8 mouse cellular contexts compared by ENCODE assay signal in genomic region chr11:98775348-98776051, GRCm38 (mm10). TPM values are rescaled to one million over a fixed set of nuclear protein-coding genes. Genes with fewer than 3 reads are reported as not detected.
DNase-seq lines count a peak whose midpoint lies in the region; ATAC-seq lines count a peak whose summit lies in the region.

No protein-coding gene starts in this region.

- H3K36me3 ChIP-seq in embryonic facial prominence, embryonic 12.5 days = no peaks in the 10 kb centered on the region
- H3K36me3 ChIP-seq in limb, embryonic 12.5 days = peaks cover 5% of the 10 kb centered on the region; the same call in 1 of the 2 replicates
- peaks cover 9% of the 10 kb centered on the region for H3K36me3 ChIP-seq in midbrain, embryonic 14.5 days (ENCODE audit: control insufficient read depth, insufficient read depth, low read length)

- H3K4me2 ChIP-seq in embryonic facial prominence, embryonic 12.5 days (replicated peaks) = peak overlapping the region; percentile 56
- H3K4me2 ChIP-seq in limb, embryonic 12.5 days = peak overlapping the region; percentile 76
- H3K4me2 ChIP-seq in midbrain, embryonic 14.5 days (ENCODE audit: low read length) = peak overlapping the region; percentile 85

- 0 out of 2 replicates have a peak overlapping the region, but pooled peaks have one; percentile 38 for H3K9ac ChIP-seq in embryonic facial prominence, embryonic 12.5 days
- peak overlapping the region; percentile 14 for H3K9ac ChIP-seq in limb, embryonic 12.5 days (replicated peaks)
- no peak overlapping the region for H3K9ac ChIP-seq in midbrain, embryonic 14.5 days (replicated peaks; ENCODE audit: low read length)

- DNase-seq in urinary bladder, adult 18-20 months (ENCODE audit: low spot score in 2 of 2) = peak; percentile 98 to 100
- no peak for DNase-seq in urinary bladder, adult 2 months (ENCODE audit: low spot score)
- peak; percentile 100 for DNase-seq in heart, adult 11 months
- DNase-seq in kidney, adult 18-20 months = peak; percentile 100
- DNase-seq in midbrain, embryonic 14.5 days = peak; percentile 98
- DNase-seq in spleen, adult 12 weeks (ENCODE audit: low spot score) = peak; percentile 57

- H3K4me1 ChIP-seq in embryonic facial prominence, embryonic 12.5 days = peaks cover 45% of the 10 kb centered on the region
- peaks cover 53% of the 10 kb centered on the region for H3K4me1 ChIP-seq in limb, embryonic 12.5 days (replicated peaks)
- H3K4me1 ChIP-seq in midbrain, embryonic 14.5 days (ENCODE audit: control insufficient read depth, insufficient read depth, low read length) = peaks cover 34% of the 10 kb centered on the region

- peak overlapping the region; percentile 31 for H3K4me3 ChIP-seq in embryonic facial prominence, embryonic 12.5 days
- H3K4me3 ChIP-seq in limb, embryonic 12.5 days (replicated peaks) = peak overlapping the region; percentile 40
- H3K4me3 ChIP-seq in midbrain, embryonic 14.5 days (replicated peaks; ENCODE audit: low read depth, low read length) = peak overlapping the region; percentile 37

- no peaks in the 10 kb centered on the region for H3K27me3 ChIP-seq in embryonic facial prominence, embryonic 12.5 days
- H3K27me3 ChIP-seq in limb, embryonic 12.5 days = no peaks in the 10 kb centered on the region
- H3K27me3 ChIP-seq in midbrain, embryonic 14.5 days (ENCODE audit: control insufficient read depth, insufficient read depth, low read length) = no peaks in the 10 kb centered on the region

- WGBS in embryonic facial prominence, embryonic 12.5 days = 9% methylated on average over 15 of the region's 15 CpGs
- WGBS in limb, embryonic 12.5 days = 3% methylated on average over 15 of the region's 15 CpGs
- 8% methylated on average over 15 of the region's 15 CpGs for WGBS in midbrain, embryonic 14.5 days

- H3K27ac ChIP-seq in embryonic facial prominence, embryonic 12.5 days = peak overlapping the region; percentile 87
- H3K27ac ChIP-seq in limb, embryonic 12.5 days = peak overlapping the region; percentile 95
- peak overlapping the region; percentile 49 for H3K27ac ChIP-seq in midbrain, embryonic 14.5 days (replicated peaks; ENCODE audit: low read depth, low read length)

- peak; percentile 69 for ATAC-seq in embryonic facial prominence, embryonic 12.5 days (ENCODE audit: insufficient number of reproducible peaks, insufficient read depth, low FRiP score, low TSS enrichment)
- peak; percentile 67 for ATAC-seq in limb, embryonic 12.5 days (ENCODE audit: insufficient number of reproducible peaks, insufficient read depth, low FRiP score, low TSS enrichment, low read depth)
- peak; percentile 14; the same call in 1 of the 2 replicates for ATAC-seq in midbrain, embryonic 14.5 days (ENCODE audit: low FRiP score, low TSS enrichment)

- H3K9me3 ChIP-seq in embryonic facial prominence, embryonic 12.5 days = no peaks in the 10 kb centered on the region
- H3K9me3 ChIP-seq in limb, embryonic 12.5 days = no peaks in the 10 kb centered on the region
- H3K9me3 ChIP-seq in midbrain, embryonic 14.5 days (ENCODE audit: control insufficient read depth, low read length) = no peaks in the 10 kb centered on the region

RNA-seq across cellular contexts. Expression of gene Nr1d1, which starts 0.4 kb away (rescaled TPM):
- 119 and 219 TPM in 2 replicates for polyA plus RNA-seq in urinary bladder, adult 2 months (2012; rRNA removed)
- polyA plus RNA-seq in embryonic facial prominence, embryonic 12.5 days (2016; fragmentation: Nextera tagmentation; extraction: Ambion mirVana) = 1.6 and 1.7 TPM in 2 replicates
- 0.79 and 1.0 TPM in 2 replicates for polyA plus RNA-seq in limb, embryonic 12.5 days (2016; fragmentation: Nextera tagmentation; extraction: Ambion mirVana)
- polyA plus RNA-seq in midbrain, embryonic 14.5 days (2014; fragmentation: Nextera tagmentation; extraction: Ambion mirVana) = 3.0 TPM in 2 replicates

RNA-seq across cellular contexts. Expression of gene Msl1, which starts 19.8 kb away (rescaled TPM):
- 57.0 and 58.7 TPM in 2 replicates for polyA plus RNA-seq in urinary bladder, adult 2 months (2012; rRNA removed)
- polyA plus RNA-seq in embryonic facial prominence, embryonic 12.5 days (2016; fragmentation: Nextera tagmentation; extraction: Ambion mirVana) = 35.2 and 35.6 TPM in 2 replicates
- 32.7 and 35.3 TPM in 2 replicates for polyA plus RNA-seq in limb, embryonic 12.5 days (2016; fragmentation: Nextera tagmentation; extraction: Ambion mirVana)
- polyA plus RNA-seq in midbrain, embryonic 14.5 days (2014; fragmentation: Nextera tagmentation; extraction: Ambion mirVana) = 25.0 and 35.9 TPM in 2 replicates

RNA-seq across cellular contexts. Expression of gene Casc3, which starts 29.2 kb away (rescaled TPM):
- 24.7 and 29.5 TPM in 2 replicates for polyA plus RNA-seq in urinary bladder, adult 2 months (2012; rRNA removed)
- polyA plus RNA-seq in embryonic facial prominence, embryonic 12.5 days (2016; fragmentation: Nextera tagmentation; extraction: Ambion mirVana) = 53.9 and 54.0 TPM in 2 replicates
- 48.1 and 54.1 TPM in 2 replicates for polyA plus RNA-seq in limb, embryonic 12.5 days (2016; fragmentation: Nextera tagmentation; extraction: Ambion mirVana)
- polyA plus RNA-seq in midbrain, embryonic 14.5 days (2014; fragmentation: Nextera tagmentation; extraction: Ambion mirVana) = 46.6 and 57.3 TPM in 2 replicates

RNA-seq across cellular contexts. Expression of gene Thra, which starts 35.1 kb away (rescaled TPM):
- polyA plus RNA-seq in urinary bladder, adult 2 months (2012; rRNA removed) = 62.2 and 88.1 TPM in 2 replicates
- polyA plus RNA-seq in embryonic facial prominence, embryonic 12.5 days (2016; fragmentation: Nextera tagmentation; extraction: Ambion mirVana) = 29.1 and 34.3 TPM in 2 replicates
- polyA plus RNA-seq in limb, embryonic 12.5 days (2016; fragmentation: Nextera tagmentation; extraction: Ambion mirVana) = 22.3 and 24.9 TPM in 2 replicates
- polyA plus RNA-seq in midbrain, embryonic 14.5 days (2014; fragmentation: Nextera tagmentation; extraction: Ambion mirVana) = 175 and 194 TPM in 2 replicates

RNA-seq across cellular contexts. Expression of gene Med24, which starts 46.3 kb away (rescaled TPM):
- 29.6 and 32.8 TPM in 2 replicates for polyA plus RNA-seq in urinary bladder, adult 2 months (2012; rRNA removed)
- 70.4 and 73.6 TPM in 2 replicates for polyA plus RNA-seq in embryonic facial prominence, embryonic 12.5 days (2016; fragmentation: Nextera tagmentation; extraction: Ambion mirVana)
- 74.4 and 79.3 TPM in 2 replicates for polyA plus RNA-seq in limb, embryonic 12.5 days (2016; fragmentation: Nextera tagmentation; extraction: Ambion mirVana)
- polyA plus RNA-seq in midbrain, embryonic 14.5 days (2014; fragmentation: Nextera tagmentation; extraction: Ambion mirVana) = 65.7 and 81.1 TPM in 2 replicates

Comparison
In these comparisons a context has a peak if more than half of its experiments do, and no peak if none do; other contexts are left out.
1. ATAC-seq: peak in every context shown above with its lines; median percentile 69 in embryonic facial prominence, embryonic 12.5 days; 67 in limb, embryonic 12.5 days; 14 in midbrain, embryonic 14.5 days.
2. RNA of gene Nr1d1, which starts 0.4 kb away (polyA plus RNA-seq): 119 to 219 TPM in urinary bladder, adult 2 months; 3.0 TPM in midbrain, embryonic 14.5 days, 1.6 to 1.7 TPM in embryonic facial prominence, embryonic 12.5 days and 0.79 to 1.0 TPM in limb, embryonic 12.5 days; every median in the first group is over 10 times any median in the second.
3. Peak in every context shown above with its lines, with median percentiles within 50 percentile points of each other: H3K27ac ChIP-seq, H3K4me2 ChIP-seq and H3K4me3 ChIP-seq.